Mouse (Mus musculus) liver, adult 2 months (tissue): ENCODE results near the gene Nxn.

Experiments
- CTCF ChIP-seq: fragments of 200-500 bp; IDR thresholded peaks from 2 replicates; pipeline ENCODE4 v1.5.1; 2011; ENCODE audit warnings: low read depth, low read length, control low read depth
- POLR2A ChIP-seq: fragments of 200-500 bp; IDR thresholded peaks from 2 replicates; pipeline ENCODE4 v1.6.1; 2011; ENCODE audit warnings: low read length, control low read depth; ENCODE audit not compliant: insufficient read depth; ENCODE audit errors: extremely low read depth

DNA sequence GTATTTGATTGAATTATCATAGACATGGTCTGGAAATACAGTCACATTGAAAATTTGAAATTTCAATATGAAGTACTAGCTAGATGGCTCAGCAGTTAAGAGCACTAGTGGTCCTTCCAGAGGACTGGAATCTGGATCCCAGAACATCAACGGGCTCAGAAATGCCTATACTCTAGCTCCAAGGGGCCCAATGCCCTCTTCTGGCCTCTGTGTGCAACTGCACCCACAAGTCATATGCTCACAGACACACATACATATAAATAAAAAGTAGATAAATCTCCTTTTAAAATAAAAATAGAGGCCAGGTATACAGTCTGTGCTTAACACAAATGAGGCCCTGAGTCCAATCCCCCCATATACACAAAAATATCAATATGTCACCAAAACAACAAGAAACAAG, 11.8 kb downstream of the Nxn start:
- TF ChIP-seq CTCF (no peak; the same call in 1 of the 2 replicates), POLR2A (no peak)
